Mouse (Mus musculus): ENCODE results near the gene Lrrc55.
A peak's percentile ranks its signal among the peaks of the same experiment; 100 is the strongest.

- TF ChIP-seq EP300 (IDR thresholded peaks at IDR 0.05) (no peak), CTCF (IDR thresholded peaks at IDR 0.05) (peak; percentile 86)
These were observed 73.7 kb downstream of the Lrrc55 start for GRCm38 (mm10) chr2:85123187-85123868.

Measured in lung, postnatal 0 days (tissue).